Mouse (Mus musculus): ENCODE measurements around the gene Borcs5. TPM values are rescaled to one million over a fixed set of nuclear protein-coding genes. Genes with fewer than 3 reads are reported as not detected.

Gene Borcs5
- polyA plus RNA-seq, 1 experiment from 2014 or later = 20.3 TPM

DNA sequence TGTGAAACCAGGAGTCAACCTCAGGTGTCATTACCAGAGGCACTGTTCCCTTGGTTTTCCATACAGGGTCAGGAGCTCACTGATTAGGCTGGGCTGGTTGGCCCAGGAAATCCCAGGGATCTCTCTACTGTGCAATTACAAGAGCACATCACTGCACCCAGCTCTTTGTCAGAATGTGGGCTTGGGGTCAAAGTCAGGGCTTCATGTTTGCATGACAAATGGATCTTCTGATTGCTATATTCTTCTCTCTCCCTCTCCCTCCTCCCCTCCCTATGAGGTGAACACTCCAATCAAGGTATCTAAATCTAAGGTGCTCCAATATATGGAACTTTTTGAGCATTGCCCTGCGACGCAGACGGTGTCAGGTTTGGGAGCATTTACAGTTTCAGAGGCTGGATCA is 55.7 kb downstream of the Borcs5 start:
- Histone ChIP-seq H3K27ac (replicated peaks) (no peak overlapping the region), H3K4me1 (no peaks in the 10 kb centered on the region), H3K27me3 (ENCODE audit: low read depth, poor library complexity, severe bottlenecking) (no peaks in the 10 kb centered on the region), H3K4me3 (no peak overlapping the region), H3K36me3 (no peaks in the 10 kb centered on the region), H3K9me3 (replicated peaks) (no peaks in the 10 kb centered on the region)
- DNase-seq (ENCODE audit: low spot score) = no peak
- 98% methylated on average over 3 of the region's 3 CpGs for WGBS

DNA sequence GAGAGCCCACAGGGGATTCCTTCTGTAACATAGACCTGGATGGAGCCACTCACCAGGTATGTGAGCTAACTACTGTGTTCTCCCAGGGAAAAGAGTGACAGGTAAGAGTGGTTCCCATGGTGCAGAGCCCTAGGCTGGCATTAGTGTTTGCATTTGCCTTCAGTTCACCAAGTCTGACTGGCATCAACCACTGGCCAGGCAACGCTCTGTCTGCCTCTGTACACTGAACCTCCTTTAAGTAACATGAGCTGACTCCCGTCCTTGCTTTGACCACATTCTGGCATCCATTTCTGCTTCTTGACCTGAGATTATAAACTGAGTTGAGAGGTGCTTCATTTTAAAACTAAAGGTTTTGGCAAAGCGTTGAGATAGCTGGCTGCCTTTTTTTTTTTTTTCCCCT is 56.3 kb downstream of the Borcs5 start:
- 89% methylated on average over 3 of the region's 3 CpGs for WGBS
- H3K27me3 ChIP-seq (ENCODE audit: low read depth, poor library complexity, severe bottlenecking) = no peaks in the 10 kb centered on the region
- H3K4me1 ChIP-seq = no peaks in the 10 kb centered on the region

GRCm38 (mm10) chr6:134696146-134696545 is 56.8 kb downstream of the Borcs5 start:
- Histone ChIP-seq H3K4me3 (no peak overlapping the region), H3K4me1 (no peaks in the 10 kb centered on the region), H3K9me3 (replicated peaks) (no peaks in the 10 kb centered on the region), H3K36me3 (no peaks in the 10 kb centered on the region), H3K27ac (replicated peaks) (no peak overlapping the region), H3K27me3 (ENCODE audit: low read depth, poor library complexity, severe bottlenecking) (no peaks in the 10 kb centered on the region)
- no peak for DNase-seq (ENCODE audit: low spot score)
- WGBS = 80% methylated on average over 4 of the region's 4 CpGs

More for the DNA sequence above, 56.3 kb downstream of the Borcs5 start:
- Histone ChIP-seq H3K9me3 (replicated peaks) (no peaks in the 10 kb centered on the region), H3K4me3 (no peak overlapping the region), H3K36me3 (no peaks in the 10 kb centered on the region), H3K27ac (replicated peaks) (no peak overlapping the region)
- no peak for DNase-seq (ENCODE audit: low spot score)

DNA sequence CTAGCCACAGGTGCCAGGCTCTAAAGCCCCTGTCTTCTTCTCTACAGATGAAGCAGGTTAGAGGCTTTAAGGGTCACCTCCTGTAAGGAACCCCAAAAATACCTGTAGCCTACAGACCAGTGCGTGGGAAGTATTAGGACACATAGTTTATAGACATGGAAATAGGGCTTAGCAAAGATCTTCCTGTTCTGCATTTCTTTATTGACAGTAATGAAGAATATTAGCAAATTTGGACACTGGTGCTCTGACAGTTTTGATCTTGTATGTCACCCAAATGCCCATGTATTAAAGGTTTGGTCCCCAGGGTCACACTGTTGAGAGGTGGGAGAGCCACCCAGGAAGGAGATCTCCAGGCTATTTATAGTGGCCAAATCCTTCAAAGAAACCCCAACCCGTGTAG is 57.2 kb downstream of the Borcs5 start:
- H3K9me3 ChIP-seq (replicated peaks) = no peaks in the 10 kb centered on the region
- no peak for DNase-seq (ENCODE audit: low spot score)
- H3K36me3 ChIP-seq = no peaks in the 10 kb centered on the region
- WGBS = 97% methylated on average over 2 of the region's 2 CpGs
- no peak overlapping the region for H3K27ac ChIP-seq (replicated peaks)
- no peaks in the 10 kb centered on the region for H3K4me1 ChIP-seq
- H3K27me3 ChIP-seq (ENCODE audit: low read depth, poor library complexity, severe bottlenecking) = no peaks in the 10 kb centered on the region
- no peak overlapping the region for H3K4me3 ChIP-seq

DNA sequence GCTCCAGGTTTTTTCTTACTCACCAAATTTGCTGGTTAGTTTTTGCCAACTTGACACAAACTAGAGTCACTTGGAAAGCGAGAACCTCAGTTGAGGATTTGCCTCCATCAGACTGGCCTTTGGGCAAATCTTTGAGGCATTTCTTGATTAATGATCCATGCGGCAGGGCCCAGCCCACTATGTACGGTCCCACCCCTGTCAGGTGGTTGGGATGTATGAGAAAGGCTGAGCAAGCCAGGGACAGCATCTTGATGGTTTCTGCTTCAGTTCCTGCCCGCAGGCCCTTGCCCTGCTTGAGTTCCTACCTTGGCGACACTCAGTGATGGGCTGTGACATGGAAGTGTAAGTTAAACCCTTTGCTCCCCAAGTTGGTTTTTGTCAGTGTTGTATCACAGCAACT is 58.9 kb downstream of the Borcs5 start:
- Histone ChIP-seq H3K27ac (replicated peaks) (no peak overlapping the region), H3K36me3 (no peaks in the 10 kb centered on the region), H3K9me3 (replicated peaks) (no peaks in the 10 kb centered on the region), H3K4me1 (no peaks in the 10 kb centered on the region), H3K4me3 (no peak overlapping the region), H3K27me3 (ENCODE audit: low read depth, poor library complexity, severe bottlenecking) (no peaks in the 10 kb centered on the region)
- 97% methylated on average over 5 of the region's 5 CpGs for WGBS
- DNase-seq (ENCODE audit: low spot score) = no peak

GRCm38 (mm10) chr6:134700451-134701210 is 61.3 kb downstream of the Borcs5 start:
- H3K9me3 ChIP-seq (replicated peaks) = no peaks in the 10 kb centered on the region
- no peaks in the 10 kb centered on the region for H3K4me1 ChIP-seq
- no peaks in the 10 kb centered on the region for H3K36me3 ChIP-seq
- no peaks in the 10 kb centered on the region for H3K27me3 ChIP-seq (ENCODE audit: low read depth, poor library complexity, severe bottlenecking)
- H3K4me3 ChIP-seq = no peak overlapping the region
- H3K27ac ChIP-seq (replicated peaks) = no peak overlapping the region
- no peak for DNase-seq (ENCODE audit: low spot score)
- WGBS = 83% methylated on average over 8 of the region's 8 CpGs

DNA sequence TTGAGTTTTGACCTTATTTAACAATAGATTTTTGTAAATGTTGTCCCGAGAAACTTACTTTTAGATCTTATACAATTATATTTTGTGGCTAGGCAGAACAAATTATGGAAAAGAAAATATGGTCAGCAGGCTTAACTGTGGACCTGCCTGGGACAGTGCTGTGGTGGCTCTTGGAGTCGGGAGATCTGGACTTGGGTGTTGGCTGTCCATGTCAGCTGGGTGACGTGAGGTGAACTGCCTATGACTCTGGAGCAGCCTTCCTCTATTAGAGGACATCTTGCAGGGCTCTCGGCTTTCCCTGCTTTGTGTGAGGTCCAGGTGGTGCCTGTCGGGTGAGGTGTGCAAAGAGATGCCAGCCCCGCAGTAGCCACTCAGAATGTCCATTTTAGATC is 61.9 kb downstream of the Borcs5 start:
- Histone ChIP-seq H3K4me3 (no peak overlapping the region), H3K9me3 (replicated peaks) (no peaks in the 10 kb centered on the region), H3K27ac (replicated peaks) (no peak overlapping the region), H3K4me1 (no peaks in the 10 kb centered on the region), H3K27me3 (ENCODE audit: low read depth, poor library complexity, severe bottlenecking) (no peaks in the 10 kb centered on the region), H3K36me3 (no peaks in the 10 kb centered on the region)
- 92% methylated on average over 6 of the region's 6 CpGs for WGBS
- DNase-seq (ENCODE audit: low spot score) = no peak

GRCm38 (mm10) chr6:134702184-134702583 is 62.9 kb downstream of the Borcs5 start:
- 96% methylated on average over 7 of the region's 7 CpGs for WGBS
- Histone ChIP-seq H3K27ac (replicated peaks) (no peak overlapping the region), H3K36me3 (no peaks in the 10 kb centered on the region)

DNA sequence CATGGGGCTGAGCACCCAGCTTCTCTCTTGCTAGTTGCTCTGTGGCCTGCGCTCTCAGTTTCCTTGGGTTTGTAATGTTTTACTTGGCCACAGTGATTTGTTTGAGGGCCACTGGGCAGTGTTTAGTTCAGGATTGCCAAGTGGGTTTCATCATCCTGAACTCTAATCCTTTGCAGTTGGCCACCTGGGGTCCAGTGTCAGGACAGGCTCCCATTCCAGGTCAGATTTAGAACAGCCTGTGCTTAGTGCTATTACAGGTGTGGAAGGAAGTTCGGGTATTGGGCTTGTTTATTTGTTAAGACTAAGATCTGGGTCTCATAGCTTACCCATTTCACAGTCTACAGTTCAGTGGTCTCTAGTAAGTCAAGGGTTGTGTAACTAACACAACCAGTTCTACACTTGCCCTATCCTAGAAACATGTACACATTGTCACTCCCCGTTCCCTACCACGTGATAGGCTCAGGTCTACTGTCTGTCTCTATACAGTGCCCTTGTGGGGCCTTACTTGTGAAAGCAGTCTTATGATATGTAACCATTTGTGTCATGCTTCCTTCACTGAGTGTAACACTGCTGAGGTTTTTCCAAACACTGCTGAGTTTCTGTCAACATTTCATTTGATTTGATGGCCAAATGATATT is 63.9 kb downstream of the Borcs5 start:
- Histone ChIP-seq H3K36me3 (0 out of 2 replicates have a peak, but pooled peaks cover 2% of the 10 kb centered on the region), H3K4me1 (no peaks in the 10 kb centered on the region), H3K27me3 (ENCODE audit: low read depth, poor library complexity, severe bottlenecking) (no peaks in the 10 kb centered on the region), H3K9me3 (replicated peaks) (no peaks in the 10 kb centered on the region), H3K27ac (replicated peaks) (no peak overlapping the region), H3K4me3 (no peak overlapping the region)
- no peak for DNase-seq (ENCODE audit: low spot score)
- WGBS = 89% methylated on average over 4 of the region's 4 CpGs

More at GRCm38 (mm10) chr6:134702184-134702583, 62.9 kb downstream of the Borcs5 start:
- Histone ChIP-seq H3K4me3 (no peak overlapping the region), H3K27me3 (ENCODE audit: low read depth, poor library complexity, severe bottlenecking) (no peaks in the 10 kb centered on the region), H3K9me3 (replicated peaks) (no peaks in the 10 kb centered on the region), H3K4me1 (no peaks in the 10 kb centered on the region)
- no peak for DNase-seq (ENCODE audit: low spot score)

GRCm38 (mm10) chr6:134706467-134706866 is 67.2 kb downstream of the Borcs5 start:
- 92% methylated on average over 4 of the region's 4 CpGs for WGBS
- H3K4me3 ChIP-seq = no peak overlapping the region
- H3K36me3 ChIP-seq = peaks cover 10% of the 10 kb centered on the region
- H3K4me1 ChIP-seq = no peaks in the 10 kb centered on the region
- DNase-seq (ENCODE audit: low spot score) = no peak
- H3K27ac ChIP-seq (replicated peaks) = no peak overlapping the region
- no peaks in the 10 kb centered on the region for H3K9me3 ChIP-seq (replicated peaks)
- H3K27me3 ChIP-seq (ENCODE audit: low read depth, poor library complexity, severe bottlenecking) = no peaks in the 10 kb centered on the region

GRCm38 (mm10) chr6:134710020-134710419 is 70.7 kb downstream of the Borcs5 start:
- no peak for DNase-seq (ENCODE audit: low spot score)
- WGBS = 93% methylated on average over 15 of the region's 15 CpGs
- peaks cover 17% of the 10 kb centered on the region for H3K36me3 ChIP-seq
- no peak overlapping the region for H3K27ac ChIP-seq (replicated peaks)
- H3K4me3 ChIP-seq = no peak overlapping the region
- no peaks in the 10 kb centered on the region for H3K9me3 ChIP-seq (replicated peaks)
- no peaks in the 10 kb centered on the region for H3K4me1 ChIP-seq
- H3K27me3 ChIP-seq (ENCODE audit: low read depth, poor library complexity, severe bottlenecking) = no peaks in the 10 kb centered on the region

DNA sequence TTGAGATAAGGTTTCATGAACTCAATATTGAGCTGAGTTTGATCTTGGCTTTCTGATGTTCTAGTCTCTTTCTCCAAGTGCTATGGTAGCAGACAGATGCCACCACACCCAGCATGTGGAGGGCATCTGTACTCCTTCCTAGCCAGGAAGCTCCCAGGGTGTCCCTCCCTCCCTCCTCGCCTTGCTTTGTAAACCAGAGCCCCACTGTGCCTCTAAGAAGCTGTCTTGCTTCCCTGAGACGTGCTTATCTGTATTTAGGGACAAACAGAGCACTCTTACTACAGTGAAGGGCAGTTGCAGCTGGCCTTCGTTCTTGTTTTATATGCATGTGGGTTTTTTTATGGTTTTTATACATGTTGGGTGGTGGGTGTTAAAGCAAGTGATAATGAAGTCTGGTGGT is 74.0 kb downstream of the Borcs5 start:
- H3K4me1 ChIP-seq = no peaks in the 10 kb centered on the region
- no peak overlapping the region for H3K4me3 ChIP-seq
- H3K27me3 ChIP-seq (ENCODE audit: low read depth, poor library complexity, severe bottlenecking) = no peaks in the 10 kb centered on the region
- no peak overlapping the region for H3K27ac ChIP-seq (replicated peaks)
- 39% methylated on average over 3 of the region's 3 CpGs for WGBS
- no peak for DNase-seq (ENCODE audit: low spot score)
- H3K36me3 ChIP-seq = peaks cover 48% of the 10 kb centered on the region
- no peaks in the 10 kb centered on the region for H3K9me3 ChIP-seq (replicated peaks)

- WGBS = 63% methylated on average over 1 of the region's 1 CpGs
- Histone ChIP-seq H3K36me3 (peaks cover 54% of the 10 kb centered on the region), H3K4me3 (no peak overlapping the region), H3K9me3 (replicated peaks) (no peaks in the 10 kb centered on the region), H3K27ac (replicated peaks) (no peak overlapping the region), H3K4me1 (no peaks in the 10 kb centered on the region), H3K27me3 (ENCODE audit: low read depth, poor library complexity, severe bottlenecking) (no peaks in the 10 kb centered on the region)
- no peak for DNase-seq (ENCODE audit: low spot score)
Observed at GRCm38 (mm10) chr6:134713897-134714296, 74.6 kb downstream of the Borcs5 start.
